8 mouse cellular contexts compared by ENCODE assay signal in genomic region chr8:87715731-87716682, GRCm38 (mm10).
A peak's percentile ranks its signal among the peaks of the same experiment; 100 is the strongest.
DNase-seq lines count a peak whose midpoint lies in the region; ATAC-seq and TF ChIP-seq lines count a peak whose summit lies in the region.

No protein-coding gene starts in this region.

- peak overlapping the region; percentile 53 for H3K9ac ChIP-seq in heart, embryonic 14.5 days (ENCODE audit: low read length)
- H3K9ac ChIP-seq in liver, embryonic 13.5 days = no peak overlapping the region
- H3K9ac ChIP-seq in neural tube, embryonic 15.5 days (replicated peaks) = no peak overlapping the region

- no peak overlapping the region for H3K4me3 ChIP-seq in C2C12 (ENCODE audit: insufficient read depth, poor library complexity, severe bottlenecking)
- peak overlapping the region; percentile 0 to 22; a peak in 3 of 4 replicates for H3K4me3 ChIP-seq in heart, embryonic 14.5 days (ENCODE audit: control insufficient read depth in 1 of 2, insufficient read depth in 1 of 2, low read depth in 1 of 2, low read length in 2 of 2)
- no peak overlapping the region for H3K4me3 ChIP-seq in liver, embryonic 13.5 days (replicated peaks)
- no peak overlapping the region for H3K4me3 ChIP-seq in neural tube, embryonic 15.5 days (replicated peaks)

- H3K79me2 ChIP-seq in C2C12 (ENCODE audit: control insufficient read depth, insufficient read depth) = no peaks in the 10 kb centered on the region

- H3K4me1 ChIP-seq in heart, embryonic 14.5 days (ENCODE audit: control insufficient read depth in 2 of 2, insufficient read depth in 2 of 2, low read length in 2 of 2) = peaks cover 8 to 12% of the 10 kb centered on the region in 2 experiments; a peak in 3 of 4 replicates
- no peaks in the 10 kb centered on the region for H3K4me1 ChIP-seq in liver, embryonic 13.5 days (replicated peaks)
- H3K4me1 ChIP-seq in neural tube, embryonic 15.5 days = peaks cover 72% of the 10 kb centered on the region

- H3K36me3 ChIP-seq in C2C12 (ENCODE audit: control insufficient read depth, insufficient read depth) = no peaks in the 10 kb centered on the region
- no peaks in the 10 kb centered on the region for H3K36me3 ChIP-seq in heart, embryonic 14.5 days (ENCODE audit: control insufficient read depth, insufficient read depth, low read length)
- no peaks in the 10 kb centered on the region for H3K36me3 ChIP-seq in liver, embryonic 13.5 days
- no peaks in the 10 kb centered on the region for H3K36me3 ChIP-seq in neural tube, embryonic 15.5 days

- H3ac ChIP-seq in C2C12 (ENCODE audit: control insufficient read depth, insufficient read length, low read depth) = peak overlapping the region; percentile 20

- no peaks in the 10 kb centered on the region for H3K79me3 ChIP-seq in C2C12 (ENCODE audit: low read depth)

- no peak for ATAC-seq in heart, embryonic 14.5 days (ENCODE audit: insufficient number of reproducible peaks, insufficient read depth, low FRiP score, low read depth)
- ATAC-seq in liver, embryonic 13.5 days (ENCODE audit: low read depth) = no peak
- peak; percentile 43; the same call in 1 of the 2 replicates for ATAC-seq in neural tube, embryonic 15.5 days (ENCODE audit: low FRiP score)

- peak; percentile 56 for TF ChIP-seq CTCF in C2C12 (IDR thresholded peaks at IDR 0.05; ENCODE audit: control insufficient read depth, insufficient read depth, insufficient read length)

- DNase-seq in brain, adult 2 months (ENCODE audit: low read depth, low spot score) = peak; percentile 85
- peak; percentile 51 for DNase-seq in fibroblast of lung, adult 2 months (ENCODE audit: low read depth)
- peak; percentile 67 to 89 for DNase-seq in kidney, postnatal 25 days
- peak; percentile 7 for DNase-seq in liver, embryonic 13.5 days
- DNase-seq in testis, postnatal 14 days (ENCODE audit: low spot score) = peak; percentile 37

- H3K4me2 ChIP-seq in heart, embryonic 14.5 days (ENCODE audit: low read length) = peak overlapping the region; percentile 63
- no peak overlapping the region for H3K4me2 ChIP-seq in liver, embryonic 13.5 days
- peak overlapping the region; percentile 47 for H3K4me2 ChIP-seq in neural tube, embryonic 15.5 days

- H3K27ac ChIP-seq in heart, embryonic 14.5 days (replicated peaks in 1 of 2; ENCODE audit: control insufficient read depth in 1 of 2, insufficient read depth in 1 of 2, low read depth in 2 of 2, low read length in 2 of 2) = no peak overlapping the region
- H3K27ac ChIP-seq in liver, embryonic 13.5 days = no peak overlapping the region
- H3K27ac ChIP-seq in neural tube, embryonic 15.5 days (replicated peaks) = peak overlapping the region; percentile 75

- H3K9me3 ChIP-seq in heart, embryonic 14.5 days (ENCODE audit: control insufficient read depth, low read length) = no peaks in the 10 kb centered on the region
- no peaks in the 10 kb centered on the region for H3K9me3 ChIP-seq in liver, embryonic 13.5 days (replicated peaks)
- no peaks in the 10 kb centered on the region for H3K9me3 ChIP-seq in neural tube, embryonic 15.5 days (replicated peaks)

- no peaks in the 10 kb centered on the region for H3K27me3 ChIP-seq in C2C12 (ENCODE audit: control insufficient read depth, insufficient read depth, insufficient read length)
- H3K27me3 ChIP-seq in heart, embryonic 14.5 days (ENCODE audit: control insufficient read depth, insufficient read depth, low read length) = no peaks in the 10 kb centered on the region
- H3K27me3 ChIP-seq in liver, embryonic 13.5 days = 0 out of 2 replicates have a peak, but pooled peaks cover 3% of the 10 kb centered on the region
- H3K27me3 ChIP-seq in neural tube, embryonic 15.5 days (replicated peaks) = no peaks in the 10 kb centered on the region

- 9% methylated on average over 24 of the region's 24 CpGs for WGBS in heart, embryonic 14.5 days
- WGBS in liver, embryonic 13.5 days (ENCODE audit: insufficient replicate concordance) = 25% methylated on average over 24 of the region's 24 CpGs
- 10% methylated on average over 24 of the region's 24 CpGs for WGBS in neural tube, embryonic 15.5 days

TF ChIP-seq in C2C12, 6 proteins besides CTCF, POLR2A, EP300 and RAD21:
- TF ChIP-seq MYOD1 (IDR thresholded peaks at IDR 0.05; ENCODE audit: control insufficient read depth, insufficient read length, low read depth) = peak; percentile 80
- no peak for TF ChIP-seq USF1 (IDR thresholded peaks at IDR 0.05; ENCODE audit: low read depth)

Comparison
In these comparisons a context has a peak if more than half of its experiments do, and no peak if none do; other contexts are left out.
1. H3K4me3 ChIP-seq: peak in heart, embryonic 14.5 days (2 of 2); none in C2C12 (single experiment), liver, embryonic 13.5 days (single experiment) and neural tube, embryonic 15.5 days (single experiment).
2. DNase-seq: peak in every context shown above with its lines; median percentile 85 in brain, adult 2 months; 78 in kidney, postnatal 25 days; 51 in fibroblast of lung, adult 2 months; 37 in testis, postnatal 14 days; 7 in liver, embryonic 13.5 days.